Mouse (Mus musculus) embryo, embryonic 11 days (tissue): Measurements from ENCODE around the gene Actn3.
"Not testable (repeated sequence)": the region's sequence is repeated elsewhere in the genome, so short reads cannot be mapped to it uniquely, and the experiment has no call there.

Experiments
- DNase-seq: peaks from one replicate; pipeline ENCODE4 v3.0.0-alpha.2; 2015

Actn3 gene

GRCm38 (mm10) chr19:4855951-4856350 lies 21.8 kb downstream of the Actn3 start:
- no peak for DNase-seq

DNA sequence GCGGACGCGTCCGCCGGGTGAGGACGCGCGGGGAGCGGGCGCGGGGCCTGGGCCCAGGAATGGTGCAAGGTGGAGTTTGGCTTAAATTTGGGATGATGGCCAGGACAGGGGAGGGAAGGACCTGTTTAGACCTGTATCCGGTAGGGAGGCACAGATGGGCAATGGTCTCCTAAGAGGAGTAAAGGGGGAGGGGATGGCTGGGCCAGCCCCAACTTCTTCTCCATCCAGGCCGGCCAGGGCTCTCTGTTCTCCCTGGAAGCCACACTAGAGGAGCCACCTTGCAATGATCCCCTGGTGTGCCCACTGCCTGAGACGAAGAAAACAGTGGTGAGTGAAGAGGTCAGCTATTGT lies 22.3 kb downstream of the Actn3 start:
- no peak for DNase-seq

GRCm38 (mm10) chr19:4854552-4855469 lies 22.9 kb downstream of the Actn3 start, which contains the start of gene Ctsf:
Gene Ctsf, plus strand, starts transcription at chr19:4855130.
- peak; percentile 94 for DNase-seq

GRCm38 (mm10) chr19:4850281-4850680 lies 27.4 kb downstream of the Actn3 start:
- DNase-seq = no peak

- DNase-seq = no peak
These were observed 27.9 kb downstream of the Actn3 start for GRCm38 (mm10) chr19:4849800-4850199.

GRCm38 (mm10) chr19:4847490-4847889 lies 30.2 kb downstream of the Actn3 start:
- peak; percentile 28 for DNase-seq

GRCm38 (mm10) chr19:4845846-4846245 lies 31.9 kb downstream of the Actn3 start:
- no peak for DNase-seq

DNA sequence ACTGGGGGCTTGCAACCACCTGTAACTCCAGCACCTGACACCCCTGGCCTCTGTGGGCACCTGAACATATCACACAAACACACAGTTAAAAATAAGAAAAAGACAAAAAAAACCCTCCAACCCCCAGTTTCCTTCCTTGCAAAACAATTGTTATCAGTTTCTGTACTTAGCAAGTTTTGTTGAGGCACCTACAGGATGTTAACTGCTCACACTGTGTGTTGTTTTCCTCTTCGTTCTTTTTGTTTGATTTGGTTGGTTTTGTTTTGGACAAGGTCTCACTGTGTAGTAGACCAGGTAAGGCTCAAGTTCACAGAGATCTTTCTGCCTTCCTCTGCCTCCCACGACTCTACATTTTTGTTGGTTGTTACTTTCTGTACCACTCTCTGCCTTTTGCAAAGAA lies 35.1 kb downstream of the Actn3 start:
- no peak for DNase-seq

GRCm38 (mm10) chr19:4840848-4841247 lies 36.9 kb downstream of the Actn3 start:
- DNase-seq = no peak

GRCm38 (mm10) chr19:4839149-4839548 lies 38.6 kb downstream of the Actn3 start, which contains the start of the genes Ccs and Ccdc87:
Gene Ccs, minus strand, starts transcription at chr19:4839332.
Gene Ccdc87, plus strand, starts transcription at chr19:4839366.
- DNase-seq = peak; percentile 97

- DNase-seq = no peak
These were observed 39.1 kb downstream of the Actn3 start for GRCm38 (mm10) chr19:4838526-4839140.

GRCm38 (mm10) chr19:4837049-4837448 lies 40.7 kb downstream of the Actn3 start:
- no peak for DNase-seq

DNA sequence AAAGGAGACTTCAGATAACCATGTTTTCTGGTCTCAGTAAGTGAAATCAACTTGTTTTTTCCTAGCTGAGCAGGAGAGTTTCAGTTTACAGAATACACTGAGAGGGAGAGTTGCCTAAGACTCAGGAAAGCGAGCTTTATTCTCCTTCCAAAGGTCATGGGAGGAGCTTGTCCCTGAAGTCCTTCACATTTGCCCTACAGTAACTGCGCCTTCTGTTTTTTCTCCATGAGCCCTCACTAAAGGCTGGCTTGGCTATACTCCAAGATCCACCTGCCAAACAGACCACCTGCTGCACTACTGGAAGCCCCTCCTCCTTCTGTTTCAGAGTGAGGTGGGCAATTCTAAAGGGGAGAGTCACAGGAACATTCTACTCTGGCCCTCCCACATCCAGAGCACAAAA lies 41.6 kb downstream of the Actn3 start:
- DNase-seq = no peak

DNA sequence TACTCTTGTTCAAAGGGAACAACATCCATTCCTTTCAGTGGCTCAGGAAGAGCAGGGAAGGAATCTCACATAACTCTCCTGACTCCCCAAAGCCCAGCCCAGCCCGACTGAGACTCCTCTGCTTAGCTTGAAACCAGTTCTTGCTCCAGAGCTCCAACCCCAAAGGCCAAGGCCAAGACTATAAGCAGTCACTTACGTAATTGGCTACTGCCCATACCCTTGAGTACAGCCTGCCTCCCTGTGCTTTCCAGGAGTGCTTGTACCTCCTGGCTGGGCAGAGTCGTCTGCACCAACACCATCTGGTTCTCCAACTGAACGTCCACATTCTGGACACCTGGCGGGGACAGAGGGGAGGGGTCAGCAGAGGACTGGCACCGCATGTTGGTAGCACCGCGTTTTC lies 43.7 kb downstream of the Actn3 start:
- no peak for DNase-seq

DNA sequence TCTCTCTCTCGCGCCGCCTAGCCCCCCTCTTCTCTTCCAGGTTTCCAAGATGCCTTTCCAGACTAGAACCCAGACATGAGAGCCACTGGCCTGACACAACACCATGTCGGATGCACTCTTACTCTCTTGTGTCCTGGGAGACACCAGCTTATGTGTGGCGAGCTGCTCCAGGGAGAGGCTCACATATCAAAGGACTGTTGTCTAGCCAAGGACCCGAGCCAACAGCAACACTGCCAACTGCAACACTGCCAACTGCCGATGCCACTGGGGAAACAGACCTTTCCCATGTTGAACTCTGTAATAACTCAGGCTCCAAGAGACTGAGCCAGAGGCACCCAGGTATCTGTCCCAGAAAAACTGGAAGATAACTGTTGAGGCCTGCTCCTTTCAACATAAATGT lies 48.6 kb downstream of the Actn3 start:
- DNase-seq = no peak

- DNase-seq = peak; percentile 7
These were observed 49.1 kb downstream of the Actn3 start for GRCm38 (mm10) chr19:4828444-4829114.

GRCm38 (mm10) chr19:4820678-4821303 lies 56.9 kb downstream of the Actn3 start:
- DNase-seq = no peak

GRCm38 (mm10) chr19:4817182-4817835 lies 60.4 kb downstream of the Actn3 start:
- DNase-seq = no peak

DNA sequence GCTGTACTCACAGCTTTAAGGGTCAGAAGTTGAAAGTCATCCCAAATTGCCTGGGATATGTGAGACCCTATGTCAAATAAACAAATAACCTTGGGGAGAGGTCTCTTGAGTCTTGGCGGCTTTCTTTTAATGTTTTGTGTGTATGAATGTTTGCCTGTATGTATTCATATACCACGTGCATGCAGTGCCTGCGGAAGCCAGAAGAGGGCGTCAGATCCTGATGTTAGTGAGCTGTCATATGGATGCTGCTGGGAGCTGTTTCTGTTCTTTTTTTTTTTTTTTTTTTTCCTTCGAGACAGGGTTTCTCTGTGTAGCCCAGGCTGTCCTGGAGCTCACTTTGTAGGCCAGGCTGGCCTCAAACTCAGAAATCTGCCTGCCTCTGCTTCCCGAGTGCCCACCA lies 64.7 kb downstream of the Actn3 start:
- peak; percentile 14 for DNase-seq

- DNase-seq = not testable (repeated sequence)
These were observed 65.3 kb downstream of the Actn3 start for GRCm38 (mm10) chr19:4812334-4812949.

GRCm38 (mm10) chr19:4811909-4812242 lies 65.8 kb downstream of the Actn3 start:
- DNase-seq = no peak
